Mouse (Mus musculus) thymus, postnatal 0 days (tissue): ENCODE measurements around the gene Rsph6a. TPM values are rescaled to one million over a fixed set of nuclear protein-coding genes. Genes with fewer than 3 reads are reported as not detected.

ENCODE experiments used
- DNase-seq: peaks from one replicate; pipeline ENCODE4 v3.0.0-alpha.2; 2015; ENCODE audit warnings: low spot score
- microRNA-seq: library from miRNA; unstranded; fragments of <30 nt; microRNA quantifications from one replicate; pipeline ENCODE4, GENCODE M21; 2016; ENCODE audit warnings: borderline number of aligned reads
- polyA plus RNA-seq: library from polyadenylated mRNA; unstranded; fragments of >200 nt; fragmentation: Nextera tagmentation; extraction: Ambion mirVana; gene quantifications from 2 replicates; pipeline ENCODE4 v1.2.1, GENCODE M21; 2015

Rsph6a gene
- polyA plus RNA-seq, 1 experiment from 2014 or later, result not detected

DNA sequence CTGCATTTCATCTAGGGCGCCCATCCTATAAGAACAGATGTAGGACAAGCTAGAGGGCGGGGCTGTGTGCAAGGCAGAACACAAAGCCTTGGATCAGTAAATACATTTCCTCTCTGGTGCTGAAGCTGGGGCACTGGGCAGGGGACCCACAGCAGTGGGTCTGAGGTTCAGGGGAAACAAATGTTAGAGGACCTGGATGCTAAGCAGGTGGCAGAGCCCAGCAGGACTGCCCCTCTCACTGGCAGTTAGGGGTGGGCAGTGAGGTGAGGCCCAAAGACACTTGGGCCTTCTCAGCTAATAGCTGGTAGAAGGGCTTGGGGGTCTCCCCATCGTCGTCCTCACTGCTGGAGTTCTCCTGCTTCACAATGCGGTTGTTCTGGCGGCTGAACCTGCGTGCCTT is 44.3 kb downstream of the Rsph6a start:
- no peak for DNase-seq

DNA sequence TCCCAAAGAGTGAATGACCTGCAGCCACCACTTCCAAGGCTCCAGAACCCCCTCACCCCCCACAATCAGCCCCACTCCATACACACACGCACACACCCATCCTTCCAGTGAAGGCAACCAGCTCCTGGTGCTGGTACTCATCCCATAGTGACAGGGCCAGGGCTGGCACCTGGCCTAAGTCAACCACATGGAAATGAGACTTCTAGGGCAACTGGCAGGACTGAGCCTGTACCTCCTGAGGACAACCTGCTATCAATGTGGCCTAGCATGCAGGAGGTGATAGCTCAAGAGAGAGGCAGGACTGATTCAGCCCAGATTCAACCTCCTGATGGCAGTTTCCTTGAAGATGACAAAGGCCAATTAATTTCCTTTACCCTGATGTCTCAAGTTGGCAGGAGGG is 45.8 kb downstream of the Rsph6a start:
- DNase-seq, result no peak

- no peak for DNase-seq
Observed at GRCm38 (mm10) chr7:19103741-19104140, 49.3 kb downstream of the Rsph6a start.

- DNase-seq, result no peak
Observed at GRCm38 (mm10) chr7:19104486-19104885, 50.0 kb downstream of the Rsph6a start.

GRCm38 (mm10) chr7:19107436-19107835 is 52.9 kb downstream of the Rsph6a start:
- DNase-seq, result no peak

DNA sequence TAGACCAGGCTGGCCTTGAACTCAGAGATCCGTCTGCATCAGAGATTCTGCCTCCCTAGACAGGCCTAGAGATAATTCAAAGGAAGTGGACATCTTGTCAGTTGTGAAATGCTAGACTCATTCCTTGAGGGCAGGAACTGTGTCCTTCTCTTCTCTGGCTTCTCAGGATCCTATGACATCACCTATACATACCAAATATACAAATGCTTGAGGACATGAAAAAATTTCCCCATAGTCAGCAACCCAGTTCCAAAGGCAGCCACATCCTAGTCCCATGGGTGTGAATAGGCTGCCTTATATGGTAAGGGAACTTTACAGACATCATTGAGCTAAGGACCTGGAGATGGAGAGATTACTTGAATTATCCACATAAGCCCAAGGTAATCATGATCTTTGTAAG is 55.1 kb downstream of the Rsph6a start:
- DNase-seq, result no peak

- peak; percentile 69 for DNase-seq
Observed at GRCm38 (mm10) chr7:19118028-19118771, 63.7 kb downstream of the Rsph6a start, which contains the start of gene Gm4969. Gene Gm4969, minus strand, starts transcription at chr7:19118368.

DNA sequence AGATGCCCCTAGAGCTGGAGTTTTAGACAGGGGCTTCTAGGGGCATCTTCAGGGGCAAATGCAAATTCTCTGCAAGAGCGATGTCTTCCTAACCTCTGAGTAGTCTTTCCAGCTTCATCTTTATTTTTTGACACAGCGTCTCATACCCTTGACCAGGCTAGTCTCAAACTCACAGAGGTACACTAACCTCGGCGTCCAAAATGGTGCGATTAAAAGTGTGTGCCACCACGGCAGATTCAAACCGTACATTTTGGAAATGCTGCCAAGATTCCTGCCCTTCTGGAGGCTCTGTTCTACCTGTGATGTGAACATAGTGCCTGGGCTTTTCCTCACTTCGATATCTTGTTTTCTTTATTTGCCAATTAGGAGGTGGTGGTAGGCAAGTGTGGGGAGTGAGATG is 64.6 kb downstream of the Rsph6a start:
- no peak for DNase-seq

- DNase-seq, result peak; percentile 97
Observed at GRCm38 (mm10) chr7:19119631-19120429, 65.3 kb downstream of the Rsph6a start, which contains the start of gene Fbxo46. Gene Fbxo46, plus strand, starts transcription at chr7:19119859.

DNA sequence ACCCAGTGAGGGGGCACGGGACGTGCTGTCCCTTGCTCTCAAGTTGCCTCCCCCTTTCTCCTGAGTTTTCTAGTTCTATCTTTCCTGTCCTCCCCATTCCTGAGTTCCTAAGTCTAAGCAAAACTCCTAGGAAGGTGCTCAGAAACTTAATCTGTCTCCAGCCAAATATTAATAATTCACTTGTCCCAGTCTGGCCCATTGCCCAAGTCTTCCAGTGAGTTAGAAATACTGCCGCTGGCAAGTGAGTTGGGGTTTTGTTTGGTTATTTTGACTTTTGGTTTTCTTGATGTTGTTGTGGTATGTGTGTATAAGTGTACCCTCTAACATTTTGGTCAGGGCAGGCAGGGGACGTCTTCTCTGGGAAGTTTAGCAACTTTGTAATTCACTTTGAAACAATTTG is 67.2 kb downstream of the Rsph6a start:
- DNase-seq, result no peak

Small RNA genes lying within 50 kb of the gene (microRNA-seq; reads per million reads assigned to microRNA genes)
- gene Mir3100, result not detected

Other genes with a start within 250 kb of the Rsph6a start
- 0.08 TPM in 2 replicates for gene Psg17, start 233.1 kb upstream of the Rsph6a start, polyA plus RNA-seq
- gene Mill2, start 214.7 kb upstream of the Rsph6a start, polyA plus RNA-seq, result 0.26 and 0.44 TPM in 2 replicates
- gene Pglyrp1, start 183.4 kb upstream of the Rsph6a start, polyA plus RNA-seq, result 15.6 and 20.7 TPM in 2 replicates
- gene Ccdc61, start 144.3 kb upstream of the Rsph6a start, polyA plus RNA-seq, result 29.1 and 31.7 TPM in 2 replicates
- 0.17 and 0.28 TPM in 2 replicates for gene Nova2, start 128.8 kb upstream of the Rsph6a start, polyA plus RNA-seq
- not detected in 2 replicates for gene Nanos2, start 67.3 kb upstream of the Rsph6a start, polyA plus RNA-seq
- 5.5 and 5.9 TPM in 2 replicates for gene Mypop, start 63.4 kb upstream of the Rsph6a start, polyA plus RNA-seq
- 18.3 and 20.7 TPM in 2 replicates for gene Irf2bp1, start 50.6 kb upstream of the Rsph6a start, polyA plus RNA-seq
- 0.23 and 0.47 TPM in 2 replicates for gene Foxa3, start 31.2 kb upstream of the Rsph6a start, polyA plus RNA-seq
- 18.5 and 19.6 TPM in 2 replicates for gene Sympk, start 30.3 kb upstream of the Rsph6a start, polyA plus RNA-seq
- gene Dmwd, start 21.5 kb downstream of the Rsph6a start, polyA plus RNA-seq, result 4.3 and 5.0 TPM in 2 replicates
- gene Dmpk, start 29.2 kb downstream of the Rsph6a start, polyA plus RNA-seq, result 2.8 and 3.7 TPM in 2 replicates
- gene Six5, start 39.9 kb downstream of the Rsph6a start, polyA plus RNA-seq, result 1.2 and 1.5 TPM in 2 replicates
- gene Gm4969, start 63.7 kb downstream of the Rsph6a start, polyA plus RNA-seq, result 0.70 and 0.72 TPM in 2 replicates
- 16.4 and 16.6 TPM in 2 replicates for gene Fbxo46, start 65.2 kb downstream of the Rsph6a start, polyA plus RNA-seq
- 10.1 and 11.5 TPM in 2 replicates for gene Qpctl, start 94.6 kb downstream of the Rsph6a start, polyA plus RNA-seq
- gene Snrpd2, start 95.0 kb downstream of the Rsph6a start, polyA plus RNA-seq, result 154 and 164 TPM in 2 replicates
- 0.10 and 0.25 TPM in 2 replicates for gene Gipr, start 111.4 kb downstream of the Rsph6a start, polyA plus RNA-seq
- gene Eml2, start 121.7 kb downstream of the Rsph6a start, polyA plus RNA-seq, result 5.7 and 6.1 TPM in 2 replicates
- 0.69 and 0.80 TPM in 2 replicates for gene Gpr4, start 157.8 kb downstream of the Rsph6a start, polyA plus RNA-seq
- 25.4 and 25.7 TPM in 2 replicates for gene Opa3, start 173.6 kb downstream of the Rsph6a start, polyA plus RNA-seq
- 74.3 and 75.3 TPM in 2 replicates for gene Vasp, start 217.1 kb downstream of the Rsph6a start, polyA plus RNA-seq
- 0.27 and 0.30 TPM in 2 replicates for gene Ppm1n, start 225.4 kb downstream of the Rsph6a start, polyA plus RNA-seq
- 1.6 and 2.2 TPM in 2 replicates for gene Rtn2, start 227.9 kb downstream of the Rsph6a start, polyA plus RNA-seq